ENCODE assay signal across 23 mouse cellular contexts in genomic region chr10:65179101-65179500, GRCm38 (mm10).
A peak's percentile ranks its signal among the peaks of the same experiment; 100 is the strongest.
DNase-seq lines count a peak whose midpoint lies in the region; ATAC-seq and TF ChIP-seq lines count a peak whose summit lies in the region.
"Had no signal": no experiment of that assay in that cellular context is flagged by ENCODE, and none has a peak within 500 bp of the region (broad histone marks: within the 10 kb centered on the region; RNA-seq: fewer than 3 reads in every experiment).

No protein-coding gene starts in this region.

- peak; percentile 39 for DNase-seq in hindbrain, postnatal 0 days (ENCODE audit: low spot score)
- DNase-seq in hindbrain, embryonic 10.5 days (ENCODE audit: low spot score): no peak
- peak; percentile 81 for DNase-seq in brain, embryonic 14.5 days (ENCODE audit: low read depth)
- peak; percentile 66 for DNase-seq in cerebellum, adult 9-10 months
- peak; percentile 5 to 14 for DNase-seq in layer of hippocampus, adult 2 months (ENCODE audit: low spot score in 2 of 2)
- DNase-seq in B cell, adult 2 months: no peak
- no peak for DNase-seq in urinary bladder, postnatal 4 days (ENCODE audit: low spot score in 2 of 2)
- DNase-seq: adrenal gland, adult 8-10 months; gastrocnemius, adult 2 months; heart, postnatal 10 days; kidney, adult 8-10 months; kidney, postnatal 4 days; liver, embryonic 13.5 days; thymus, postnatal 25 days had no signal

- TF ChIP-seq POLR2A in brain, embryonic 14.5 days (IDR thresholded peaks at IDR 0.05; ENCODE audit: borderline replicate concordance, extremely low read depth, insufficient read depth, insufficient read length, poor library complexity, severe bottlenecking): no peak

- no peaks in the 10 kb centered on the region for H3K36me3 ChIP-seq in hindbrain, postnatal 0 days (ENCODE audit: insufficient read depth, low read length)
- no peaks in the 10 kb centered on the region for H3K36me3 ChIP-seq in hindbrain, embryonic 10.5 days
- H3K36me3 ChIP-seq: heart, embryonic 10.5 days; hindbrain, embryonic 12.5 days; limb, embryonic 12.5 days; liver, embryonic 13.5 days; lung, embryonic 15.5 days; midbrain, embryonic 10.5 days; neural tube, embryonic 12.5 days had no signal

- no peaks in the 10 kb centered on the region for H3K9me3 ChIP-seq in hindbrain, postnatal 0 days (ENCODE audit: low read length)
- no peaks in the 10 kb centered on the region for H3K9me3 ChIP-seq in hindbrain, embryonic 10.5 days
- H3K9me3 ChIP-seq: heart, embryonic 10.5 days; hindbrain, embryonic 12.5 days; limb, embryonic 12.5 days; liver, embryonic 13.5 days; lung, embryonic 15.5 days; midbrain, embryonic 10.5 days; neural tube, embryonic 12.5 days had no signal

- TF ChIP-seq CTCF in hindbrain, postnatal 0 days (IDR thresholded peaks at IDR 0.05; ENCODE audit: low read depth): no peak
- TF ChIP-seq CTCF in brain, embryonic 14.5 days (IDR thresholded peaks at IDR 0.05; ENCODE audit: borderline replicate concordance, extremely low read depth, insufficient read depth, insufficient read length): no peak
- TF ChIP-seq CTCF in layer of hippocampus, adult 2 months (conservative IDR thresholded peaks at IDR 0.05): no peak

- no peaks in the 10 kb centered on the region for H3K4me1 ChIP-seq in hindbrain, postnatal 0 days (ENCODE audit: insufficient read depth, low read length)
- no peaks in the 10 kb centered on the region for H3K4me1 ChIP-seq in hindbrain, embryonic 10.5 days (replicated peaks)
- H3K4me1 ChIP-seq: heart, embryonic 10.5 days; hindbrain, embryonic 12.5 days; limb, embryonic 12.5 days; liver, embryonic 13.5 days; lung, embryonic 15.5 days; midbrain, embryonic 10.5 days; neural tube, embryonic 12.5 days had no signal

- no peak for ATAC-seq in hindbrain, postnatal 0 days
- ATAC-seq: inflammation-experienced regulatory T-cells, adult 6 months; Patski had no signal

- H3K9ac ChIP-seq in hindbrain, postnatal 0 days (replicated peaks; ENCODE audit: low read length): no peak overlapping the region
- H3K9ac ChIP-seq: hindbrain, embryonic 12.5 days; limb, embryonic 12.5 days; liver, embryonic 13.5 days; lung, embryonic 15.5 days; neural tube, embryonic 12.5 days had no signal

- no peak overlapping the region for H3K4me2 ChIP-seq in hindbrain, postnatal 0 days (ENCODE audit: low read depth, low read length)
- H3K4me2 ChIP-seq: hindbrain, embryonic 12.5 days; limb, embryonic 12.5 days; liver, embryonic 13.5 days; lung, embryonic 15.5 days; neural tube, embryonic 12.5 days had no signal

- no peak overlapping the region for H3K4me3 ChIP-seq in hindbrain, postnatal 0 days (ENCODE audit: low read length)
- H3K4me3 ChIP-seq in hindbrain, embryonic 10.5 days: no peak overlapping the region
- H3K4me3 ChIP-seq in layer of hippocampus, adult 2 months: no peak overlapping the region
- H3K4me3 ChIP-seq: gastrocnemius, adult 2 months; heart, embryonic 10.5 days; hindbrain, embryonic 12.5 days; limb, embryonic 12.5 days; liver, embryonic 13.5 days; lung, embryonic 15.5 days; midbrain, embryonic 10.5 days; neural tube, embryonic 12.5 days had no signal

- H3K27me3 ChIP-seq in hindbrain, postnatal 0 days (ENCODE audit: insufficient read depth, low read length): no peaks in the 10 kb centered on the region
- no peaks in the 10 kb centered on the region for H3K27me3 ChIP-seq in hindbrain, embryonic 10.5 days (ENCODE audit: insufficient read depth, poor library complexity, severe bottlenecking)
- H3K27me3 ChIP-seq: hindbrain, embryonic 12.5 days; limb, embryonic 12.5 days; liver, embryonic 13.5 days; lung, embryonic 15.5 days; neural tube, embryonic 12.5 days; Patski had no signal

- H3K27ac ChIP-seq in hindbrain, postnatal 0 days: no peak overlapping the region
- no peak overlapping the region for H3K27ac ChIP-seq in hindbrain, embryonic 10.5 days
- H3K27ac ChIP-seq in layer of hippocampus, adult 2 months: no peak overlapping the region
- H3K27ac ChIP-seq: gastrocnemius, adult 2 months; heart, embryonic 10.5 days; hindbrain, embryonic 12.5 days; limb, embryonic 12.5 days; liver, embryonic 13.5 days; lung, embryonic 15.5 days; macrophage; midbrain, embryonic 10.5 days; neural tube, embryonic 12.5 days had no signal

Comparison
In these comparisons a context has a peak if more than half of its experiments do, and no peak if none do; other contexts are left out.
1. DNase-seq: peak in hindbrain, postnatal 0 days (single experiment), brain, embryonic 14.5 days (single experiment), cerebellum, adult 9-10 months (single experiment) and layer of hippocampus, adult 2 months (2 of 2); none in hindbrain, embryonic 10.5 days (single experiment), B cell, adult 2 months (0 of 2) and urinary bladder, postnatal 4 days (0 of 2).